In genomic region chr17:73808431-73808830, GRCm38 (mm10) we compare ENCODE assay signal across 10 mouse cellular contexts. TPM values are rescaled to one million over a fixed set of nuclear protein-coding genes. Genes with fewer than 3 reads are reported as not detected.
DNase-seq lines count a peak whose midpoint lies in the region; ATAC-seq lines count a peak whose summit lies in the region.
"Had no signal": no experiment of that assay in that cellular context is flagged by ENCODE, and none has a peak within 500 bp of the region (broad histone marks: within the 10 kb centered on the region; RNA-seq: fewer than 3 reads in every experiment).

No protein-coding gene starts in this region.

- no peak for ATAC-seq in forebrain, embryonic 11.5 days (replicated peaks; ENCODE audit: low FRiP score)
- ATAC-seq in forebrain, embryonic 14.5 days: no peak
- ATAC-seq in intestine, embryonic 14.5 days (replicated peaks; ENCODE audit: low FRiP score, low TSS enrichment, low read depth): 0 out of 2 replicates have a peak, but pooled peaks have one; percentile 51
- no peak for ATAC-seq in inflammation-experienced regulatory T-cells, adult 6 months
- ATAC-seq: CD4-positive, CD25-positive, alpha-beta regulatory T cell, adult 4 months had no signal

- 86% methylated on average over 6 of the region's 6 CpGs for WGBS in forebrain, embryonic 11.5 days
- WGBS in forebrain, embryonic 14.5 days: 85% methylated on average over 6 of the region's 6 CpGs
- 29% methylated on average over 6 of the region's 6 CpGs for WGBS in intestine, embryonic 14.5 days

- H3K9ac ChIP-seq in forebrain, embryonic 11.5 days (ENCODE audit: low read length): no peak overlapping the region
- H3K9ac ChIP-seq in forebrain, embryonic 14.5 days (ENCODE audit: low read length): no peak overlapping the region
- H3K9ac ChIP-seq in intestine, embryonic 14.5 days (ENCODE audit: low read length): no peak overlapping the region

- DNase-seq in forebrain, embryonic 11.5 days (ENCODE audit: low spot score): peak; percentile 23
- DNase-seq in forebrain, embryonic 14.5 days (ENCODE audit: low spot score): no peak
- no peak for DNase-seq in intestine, embryonic 14.5 days (ENCODE audit: low spot score)
- peak; percentile 43 to 66 for DNase-seq in kidney, postnatal 4 days
- peak; percentile 55 for DNase-seq in lung, postnatal 14 days
- DNase-seq in gastrocnemius, adult 18-20 months (ENCODE audit: low spot score): no peak
- DNase-seq in heart, postnatal 4 days: no peak
- DNase-seq: midbrain, embryonic 14.5 days had no signal

- H3K9me3 ChIP-seq in forebrain, embryonic 11.5 days (ENCODE audit: control insufficient read depth, low read length): no peaks in the 10 kb centered on the region
- no peaks in the 10 kb centered on the region for H3K9me3 ChIP-seq in forebrain, embryonic 14.5 days (replicated peaks; ENCODE audit: control insufficient read depth, low read length)
- no peaks in the 10 kb centered on the region for H3K9me3 ChIP-seq in intestine, embryonic 14.5 days (ENCODE audit: control insufficient read depth, low read length)

- H3K4me3 ChIP-seq in forebrain, embryonic 11.5 days (ENCODE audit: low read depth, low read length): no peak overlapping the region
- H3K4me3 ChIP-seq in forebrain, embryonic 14.5 days (ENCODE audit: low read depth, low read length): no peak overlapping the region
- H3K4me3 ChIP-seq in intestine, embryonic 14.5 days (ENCODE audit: low read depth, low read length): no peak overlapping the region

- no peaks in the 10 kb centered on the region for H3K27me3 ChIP-seq in forebrain, embryonic 11.5 days (ENCODE audit: control insufficient read depth, insufficient read depth, low read length)
- no peaks in the 10 kb centered on the region for H3K27me3 ChIP-seq in forebrain, embryonic 14.5 days (replicated peaks; ENCODE audit: control insufficient read depth, insufficient read depth, low read length)
- H3K27me3 ChIP-seq in intestine, embryonic 14.5 days (replicated peaks; ENCODE audit: control insufficient read depth, insufficient read depth, low read length): peaks cover 10% of the 10 kb centered on the region; the same call in 1 of the 2 replicates

- no peak overlapping the region for H3K27ac ChIP-seq in forebrain, embryonic 11.5 days (ENCODE audit: low read depth, low read length)
- H3K27ac ChIP-seq in forebrain, embryonic 14.5 days (ENCODE audit: low read depth, low read length): no peak overlapping the region
- 0 out of 2 replicates have a peak overlapping the region, but pooled peaks have one; percentile 5 for H3K27ac ChIP-seq in intestine, embryonic 14.5 days (ENCODE audit: low read depth)

- H3K4me2 ChIP-seq in forebrain, embryonic 11.5 days (ENCODE audit: low read depth, low read length, severe bottlenecking): no peak overlapping the region
- H3K4me2 ChIP-seq in forebrain, embryonic 14.5 days (ENCODE audit: low read length): no peak overlapping the region
- H3K4me2 ChIP-seq in intestine, embryonic 14.5 days (ENCODE audit: low read length): no peak overlapping the region

- H3K36me3 ChIP-seq in forebrain, embryonic 11.5 days (ENCODE audit: control insufficient read depth, insufficient read depth, low read length): no peaks in the 10 kb centered on the region
- H3K36me3 ChIP-seq in forebrain, embryonic 14.5 days (ENCODE audit: control insufficient read depth, insufficient read depth, low read length): no peaks in the 10 kb centered on the region
- H3K36me3 ChIP-seq in intestine, embryonic 14.5 days (ENCODE audit: control insufficient read depth, insufficient read depth, low read length): no peaks in the 10 kb centered on the region

- H3K4me1 ChIP-seq in forebrain, embryonic 11.5 days (replicated peaks; ENCODE audit: control insufficient read depth, insufficient read depth, low read length): no peaks in the 10 kb centered on the region
- peaks cover 5% of the 10 kb centered on the region; the same call in 1 of the 2 replicates for H3K4me1 ChIP-seq in forebrain, embryonic 14.5 days (ENCODE audit: control insufficient read depth, insufficient read depth, low read length)
- peaks cover 4% of the 10 kb centered on the region; the same call in 1 of the 2 replicates for H3K4me1 ChIP-seq in intestine, embryonic 14.5 days (replicated peaks; ENCODE audit: control insufficient read depth, insufficient read depth, low read length)

RNA-seq across cellular contexts. Expression of gene Ehd3, which starts 4.5 kb away (rescaled TPM):
- polyA plus RNA-seq in forebrain, embryonic 11.5 days (2014; fragmentation: Nextera tagmentation; extraction: Ambion mirVana): 9.0 and 9.1 TPM in 2 replicates
- polyA plus RNA-seq in forebrain, embryonic 14.5 days (2014; fragmentation: Nextera tagmentation; extraction: Ambion mirVana): 8.4 and 10.6 TPM in 2 replicates
- 6.8 and 7.4 TPM in 2 replicates for polyA plus RNA-seq in intestine, embryonic 14.5 days (2014; fragmentation: Nextera tagmentation; extraction: Ambion mirVana)
- total RNA-seq in gastrocnemius, adult 18-20 months (2021): 1 to 10 TPM; 5.9 to 6.3 TPM
- polyA plus RNA-seq in inflammation-experienced regulatory T-cells, adult 6 months (2017; shearing (Covaris generic)): 10 to 100 TPM; 54.9 to 87.1 (median 77.4) TPM
- 1 to 10 TPM; 2.9 to 3.8 TPM for total RNA-seq in heart, postnatal 4 days (2021)

Comparison
In these comparisons a context has a peak if more than half of its experiments do, and no peak if none do; other contexts are left out.
1. DNase-seq: peak in forebrain, embryonic 11.5 days (single experiment), kidney, postnatal 4 days (2 of 2) and lung, postnatal 14 days (single experiment); none in forebrain, embryonic 14.5 days (single experiment), intestine, embryonic 14.5 days (single experiment), gastrocnemius, adult 18-20 months (single experiment) and heart, postnatal 4 days (single experiment).